Mouse (Mus musculus) adrenal gland, postnatal 36 days (tissue): ENCODE data around the gene Ncaph2. TPM values are rescaled to one million over a fixed set of nuclear protein-coding genes. Genes with fewer than 3 reads are reported as not detected.

Experiments
- DNase-seq, 2 experiments: peaks; one replicate each; pipeline ENCODE4 v3.0.0; 2021; ENCODE audit warnings: mixed read lengths in 1 of 2
- microRNA-seq: library from miRNA; unstranded; fragments of <30 nt; microRNA quantifications from one replicate; pipeline ENCODE4 v1.2.0, GENCODE M21; 2021
- total RNA-seq, 2 experiments: library from RNA; stranded (reverse); gene quantifications; 2 replicates each; pipeline ENCODE4 v1.2.3; 2021

Gene Ncaph2
- total RNA-seq, 2 experiments from 2014 or later, result 83.1 to 87.5 TPM

DNA sequence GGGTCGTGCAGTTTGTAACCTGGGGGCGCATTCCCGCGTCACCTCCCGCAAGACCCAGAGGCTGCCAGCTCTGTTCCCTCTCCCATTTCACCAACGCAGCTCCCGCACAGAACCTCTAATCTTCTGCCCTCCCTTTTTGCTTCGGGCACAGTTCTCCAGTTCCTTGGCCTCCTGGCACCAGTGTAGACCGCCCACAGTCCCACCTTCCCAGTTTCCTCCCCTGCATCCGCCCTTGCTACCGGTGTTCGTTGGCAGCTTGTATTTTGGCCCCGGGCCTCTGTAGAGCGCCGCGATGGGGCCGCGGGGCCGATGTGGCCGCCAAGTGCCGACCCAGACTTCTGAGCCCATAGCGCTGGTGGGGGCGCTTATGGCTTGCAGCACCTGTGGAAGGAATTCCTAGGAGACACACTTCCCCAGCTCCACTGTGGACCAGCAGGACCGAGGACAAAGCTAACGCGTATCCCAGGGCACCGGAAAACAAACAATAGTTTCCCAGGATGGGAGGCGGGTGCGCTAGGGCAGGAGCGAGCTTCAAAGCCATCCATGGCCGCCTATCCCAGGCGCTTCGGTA, 23.4 kb downstream of the Ncaph2 start, which contains the start of gene Odf3b:
TSS of gene Odf3b (minus strand) at position 452 of the 571 bp plus-strand sequence.
- peak; percentile 34 to 38 for DNase-seq

DNA sequence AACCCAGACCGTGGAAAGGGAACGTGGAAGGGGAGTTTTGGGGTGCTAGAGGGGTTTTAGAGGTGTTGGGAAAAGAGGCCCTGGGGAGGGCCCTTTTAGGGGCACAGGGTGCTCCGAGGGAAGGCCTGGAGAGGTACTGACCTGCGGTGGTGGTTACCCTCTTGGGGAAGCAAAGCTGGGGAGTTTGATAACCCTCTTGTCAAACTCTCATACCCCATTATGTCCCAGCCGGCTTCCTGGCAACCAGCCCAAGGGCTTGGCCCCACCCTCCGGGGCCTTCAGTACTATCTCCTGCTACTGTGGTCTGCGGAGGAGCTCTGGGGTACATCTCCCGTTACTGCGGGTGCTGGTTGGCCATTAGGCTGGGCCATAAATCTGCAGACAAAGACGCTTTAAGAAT, 23.9 kb downstream of the Ncaph2 start:
- peak in 1 of 2 experiments; percentile 35 for DNase-seq

DNA sequence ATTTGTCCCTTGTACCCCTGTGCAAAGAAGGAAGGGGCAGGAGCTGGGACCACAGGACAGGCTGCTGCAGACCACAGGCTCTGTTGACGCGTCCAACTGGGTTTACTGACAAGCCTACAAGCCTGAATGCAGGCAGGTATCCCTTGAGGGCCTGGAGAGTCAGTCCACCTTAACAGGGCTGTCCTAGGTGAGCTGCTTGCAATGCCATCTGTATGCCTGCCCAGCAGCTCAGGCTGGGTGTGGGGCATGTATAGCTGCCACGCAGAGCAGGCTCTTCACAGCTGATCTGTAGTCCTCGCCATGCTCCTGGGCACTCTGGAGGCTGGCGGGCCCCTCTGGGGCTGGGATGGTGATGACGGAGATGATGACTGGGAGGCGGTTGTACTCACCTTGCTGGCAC, 29.1 kb downstream of the Ncaph2 start, which contains the start of gene Klhdc7b:
TSS of gene Klhdc7b (plus strand) at position 301 of the 400 bp plus-strand sequence.
- DNase-seq, result no peak

DNA sequence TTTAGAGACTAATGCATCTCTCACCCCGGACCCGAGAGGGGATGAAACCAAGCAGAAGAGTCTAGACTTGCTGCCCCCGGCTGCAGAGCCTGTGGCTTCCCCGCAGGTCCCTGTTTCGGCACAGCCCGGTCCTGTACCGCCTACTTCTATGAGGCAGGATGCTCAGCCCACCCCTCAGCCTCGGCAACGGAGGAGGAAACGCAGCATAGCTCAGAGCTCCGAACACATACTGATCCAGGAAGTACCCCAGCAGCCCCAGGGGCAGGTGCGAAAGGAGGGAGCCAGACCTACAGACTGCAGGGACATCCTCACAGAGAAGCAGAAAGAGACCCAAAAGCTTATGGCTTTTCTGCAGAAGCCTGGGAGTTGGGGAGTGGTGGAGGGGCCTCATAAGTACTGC, 31.6 kb downstream of the Ncaph2 start:
- no peak for DNase-seq

DNA sequence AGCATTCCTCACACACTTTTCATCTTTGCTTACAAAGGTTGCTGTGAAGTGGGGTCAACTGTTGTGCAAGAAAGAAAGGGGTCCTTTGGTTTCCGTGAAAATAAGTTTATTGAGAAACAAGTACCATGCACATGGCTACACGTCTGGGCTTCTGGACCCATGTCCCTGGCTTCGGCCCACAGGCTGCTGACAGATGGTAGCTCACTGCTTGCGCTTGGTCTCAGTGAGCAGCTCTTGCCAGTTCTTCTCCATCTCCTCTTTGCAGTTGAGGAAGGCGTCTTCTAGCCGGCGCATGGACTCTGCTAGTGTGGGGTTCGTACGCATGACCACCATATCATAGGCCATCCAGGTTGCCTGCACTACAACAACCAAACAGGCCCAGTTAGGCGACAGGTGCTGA, 34.6 kb downstream of the Ncaph2 start:
- no peak for DNase-seq

DNA sequence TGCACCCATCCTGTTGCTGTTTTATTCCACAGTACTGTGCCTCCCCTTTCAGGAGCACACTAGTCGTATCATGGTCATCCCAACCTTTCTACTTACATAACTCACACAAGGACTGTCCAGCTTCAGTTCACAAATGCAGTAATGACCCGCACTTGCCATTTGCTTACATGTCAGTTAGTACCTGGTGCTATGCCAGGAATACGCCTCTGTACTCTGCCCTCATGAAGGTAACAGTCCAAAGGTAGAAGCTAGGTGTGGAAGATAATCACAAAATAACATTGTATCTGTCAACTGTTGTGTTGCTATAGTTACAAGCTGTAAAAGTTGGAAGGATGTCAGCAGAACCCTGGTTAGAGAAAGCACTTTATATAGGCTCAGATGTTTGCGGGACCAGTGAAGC, 41.4 kb downstream of the Ncaph2 start:
- no peak for DNase-seq

DNA sequence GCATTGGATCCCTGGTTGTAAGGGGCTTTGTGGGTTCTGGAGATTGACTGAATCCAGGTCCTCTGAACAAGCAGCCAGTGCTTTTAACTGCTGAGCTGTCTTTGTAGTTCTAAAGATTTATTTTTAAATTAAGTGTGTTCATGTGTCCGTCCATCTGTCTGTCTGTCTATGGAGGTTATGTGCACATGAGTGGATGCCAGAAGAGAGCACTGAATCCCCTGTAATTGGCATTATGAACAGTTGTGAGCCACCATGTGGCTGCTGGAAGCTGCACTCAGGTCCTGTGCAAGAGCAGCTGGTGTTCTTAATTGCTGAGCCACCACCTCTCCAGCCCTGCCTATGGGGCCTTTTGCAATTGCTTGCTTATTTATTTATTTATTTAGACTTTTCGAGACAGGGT, 42.6 kb downstream of the Ncaph2 start:
- no peak for DNase-seq

DNA sequence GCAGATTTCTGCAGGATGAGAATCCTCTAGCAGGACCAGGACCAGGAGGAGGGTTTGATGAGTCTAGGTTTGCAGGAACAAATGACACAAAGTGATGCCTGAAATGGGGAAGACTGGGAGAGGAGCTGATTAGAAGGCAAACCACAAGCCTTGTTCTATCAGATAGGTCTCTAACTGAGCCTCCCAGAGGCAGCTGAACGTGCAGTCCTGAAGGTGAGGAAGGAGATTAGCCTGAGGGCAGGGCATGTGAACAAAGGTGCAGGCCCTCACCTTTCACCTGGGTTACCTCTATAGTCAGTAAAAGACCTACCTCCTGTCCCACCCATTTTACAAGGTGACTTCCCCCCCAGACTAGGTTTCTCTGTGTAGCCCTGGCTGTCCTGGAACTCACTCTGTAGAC, 44.2 kb downstream of the Ncaph2 start:
- DNase-seq, result no peak

DNA sequence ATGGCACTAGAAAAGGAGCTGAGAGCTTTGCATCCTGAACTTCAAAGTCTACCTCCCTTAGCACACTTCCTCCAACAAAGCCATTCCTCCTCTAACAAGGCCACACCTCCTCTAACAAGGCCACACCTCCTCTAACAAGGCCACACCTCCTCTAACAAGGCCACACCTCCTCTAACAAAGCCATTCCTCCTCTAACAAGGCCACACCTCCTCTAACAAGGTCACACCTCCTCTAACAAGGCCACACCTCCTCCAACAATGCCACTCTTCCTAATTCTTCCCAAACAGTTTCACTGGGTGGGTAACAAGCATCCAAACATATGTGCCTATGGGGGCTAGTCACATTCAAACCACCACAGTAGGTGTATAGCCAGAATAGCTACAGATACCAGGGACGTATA, 47.0 kb downstream of the Ncaph2 start:
- DNase-seq, result no peak

DNA sequence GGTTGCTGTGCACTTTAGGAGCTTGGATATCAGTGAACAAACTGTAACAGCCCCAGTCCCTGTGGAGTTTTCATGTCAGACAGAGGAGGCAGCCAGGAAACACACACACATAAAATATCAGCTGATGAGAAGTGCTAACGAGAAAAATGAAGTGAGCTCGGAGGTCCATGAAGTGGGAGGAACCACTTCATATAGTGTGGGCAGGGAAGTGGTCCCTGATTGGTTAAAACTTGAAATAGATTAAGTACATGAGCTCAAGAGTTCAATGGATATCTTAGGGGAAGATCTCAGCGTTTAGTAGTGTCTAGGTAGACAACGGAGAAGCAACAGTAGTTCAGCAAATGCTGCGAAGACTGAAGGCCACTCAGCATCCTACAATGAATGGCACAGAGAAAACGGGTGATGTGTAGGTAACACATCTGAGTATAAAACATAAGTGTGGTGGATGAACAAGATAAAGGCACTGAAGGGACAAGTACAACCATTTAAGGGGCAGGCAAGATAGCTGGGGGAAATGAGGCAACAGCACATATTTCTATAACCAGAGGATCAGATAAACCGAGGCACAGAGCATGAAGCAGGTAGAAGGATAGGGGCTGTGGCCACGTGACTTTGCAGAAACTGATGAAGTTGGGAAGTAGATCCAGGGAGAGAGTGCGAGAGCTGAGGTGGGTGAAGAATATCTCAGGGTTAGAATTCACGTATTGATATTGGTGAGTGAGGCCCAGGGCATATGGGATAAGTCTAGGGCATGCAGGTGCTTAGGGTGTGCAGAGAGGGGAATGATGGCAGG, 49.5 kb downstream of the Ncaph2 start:
- DNase-seq, result no peak

DNA sequence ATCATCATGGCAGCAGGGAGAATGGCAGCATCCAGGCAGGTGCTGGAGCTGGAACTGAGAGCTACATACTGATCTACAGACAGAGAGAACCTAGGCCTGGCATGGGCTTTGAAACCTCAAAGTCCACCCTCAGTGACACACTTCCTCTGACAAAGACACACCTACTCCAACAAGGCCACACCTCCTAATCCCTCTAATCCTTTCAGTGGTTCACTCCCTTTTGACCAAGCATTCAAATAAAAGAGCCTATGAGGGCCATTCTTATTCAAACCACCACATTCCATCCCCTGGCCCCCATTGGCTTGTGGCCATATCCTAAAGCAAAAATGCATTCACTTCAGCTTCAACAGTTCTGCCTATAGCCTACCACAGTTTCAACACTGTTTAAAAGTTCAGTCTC, 51.2 kb downstream of the Ncaph2 start:
- DNase-seq, result no peak

DNA sequence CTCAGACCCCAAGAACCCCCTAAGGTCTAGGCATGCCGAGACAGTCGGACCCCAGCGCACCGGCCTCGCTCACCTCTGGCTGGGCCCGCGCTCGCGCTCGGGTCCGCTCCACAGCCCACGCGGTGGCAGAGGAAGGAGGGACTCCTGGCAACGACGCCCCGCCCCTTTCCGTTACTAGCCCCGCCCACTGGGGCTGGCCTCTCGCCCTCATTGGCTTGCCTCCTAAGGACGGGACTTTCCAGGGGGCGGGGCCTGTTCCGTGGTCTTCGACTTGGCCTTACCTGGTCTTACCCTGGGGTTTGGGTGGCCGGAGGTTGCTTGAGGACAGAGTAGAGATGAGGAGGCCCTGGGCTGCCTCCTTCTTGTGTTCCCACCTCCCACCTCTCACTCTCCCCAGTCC, 54.6 kb downstream of the Ncaph2 start, which contains the start of gene Syce3:
TSS of gene Syce3 (minus strand) at position 386 of the 400 bp plus-strand sequence.
- DNase-seq, result no peak

DNA sequence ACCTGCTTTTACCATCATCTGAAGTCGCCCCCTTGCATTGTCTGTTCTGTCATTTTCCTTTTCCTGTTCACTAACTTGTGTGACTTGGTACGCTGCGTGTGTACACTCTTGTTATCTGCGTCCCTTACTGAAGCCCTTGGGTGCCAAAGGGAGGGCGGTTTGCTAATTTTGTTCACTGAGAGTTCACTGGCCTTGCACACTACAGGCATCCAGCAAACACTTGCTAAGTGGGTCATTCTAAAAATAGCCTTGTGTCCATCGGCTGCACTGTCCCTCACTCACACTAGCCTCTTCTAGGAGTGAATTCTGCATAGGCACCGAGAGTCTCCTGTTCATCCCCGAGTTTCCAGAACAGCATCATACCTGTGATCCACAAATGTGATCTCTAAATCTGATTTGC, 59.8 kb downstream of the Ncaph2 start:
- DNase-seq, result no peak

DNA sequence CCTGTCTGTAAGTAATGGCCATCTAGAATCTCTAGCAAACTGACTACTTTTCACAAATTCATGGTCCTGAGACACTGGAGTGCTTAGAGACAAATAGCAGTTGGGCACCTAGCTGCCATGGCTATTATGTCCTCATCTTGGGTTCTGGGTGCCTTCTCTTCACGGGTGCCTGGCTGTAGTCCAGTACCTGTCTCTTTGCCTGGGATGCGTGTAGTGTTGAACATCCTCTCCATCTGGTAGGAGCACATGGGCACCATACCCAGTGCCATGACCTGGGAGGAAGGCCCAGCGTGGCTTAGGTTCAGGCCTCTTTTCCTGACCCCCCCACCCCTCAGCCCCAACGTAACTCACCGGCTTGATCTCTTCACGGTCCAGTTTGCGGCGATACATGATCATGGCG, 66.4 kb downstream of the Ncaph2 start:
- no peak for DNase-seq

Small RNA genes within 50 kb of the gene (microRNA-seq; reads per million reads assigned to microRNA genes)
- gene Mir6959, result not detected

Other genes with a start within 250 kb of the Ncaph2 start
- 10 to 100 TPM; 13.4 to 16.4 TPM for gene Tubgcp6, start 232.6 kb upstream of the Ncaph2 start, total RNA-seq
- gene Hdac10, start 227.0 kb upstream of the Ncaph2 start, total RNA-seq, result 10 to 100 TPM in 1 of 2 experiments, 1 to 10 TPM in 1; 9.9 to 14.3 TPM
- gene Mapk12, start 215.0 kb upstream of the Ncaph2 start, total RNA-seq, result 10 to 100 TPM in 1 of 2 experiments, 1 to 10 TPM in 1; 8.8 to 10.6 TPM
- 1 to 10 TPM; 2.5 to 3.7 TPM for gene Mapk11, start 206.1 kb upstream of the Ncaph2 start, total RNA-seq
- gene Plxnb2, start 174.9 kb upstream of the Ncaph2 start, total RNA-seq, result 100 to 1,000 TPM; 110 to 130 TPM
- gene Dennd6b, start 159.2 kb upstream of the Ncaph2 start, total RNA-seq, result 1 to 10 TPM; 4.9 to 5.2 TPM
- 10 to 100 TPM; 39.6 to 49.0 TPM for gene Ppp6r2, start 144.2 kb upstream of the Ncaph2 start, total RNA-seq
- gene Sbf1, start 40.4 kb upstream of the Ncaph2 start, total RNA-seq, result 10 to 100 TPM; 76.7 to 88.9 TPM
- not detected for gene Adm2, start 33.0 kb upstream of the Ncaph2 start, total RNA-seq
- not detected for gene Miox, start 21.3 kb upstream of the Ncaph2 start, total RNA-seq
- 10 to 100 TPM; 36.8 to 38.2 TPM for gene Lmf2, start 60 bp upstream of the Ncaph2 start, total RNA-seq
- 10 to 100 TPM; 29.7 to 32.4 TPM for gene Sco2, start 18.1 kb downstream of the Ncaph2 start, total RNA-seq
- gene Tymp, start 21.3 kb downstream of the Ncaph2 start, total RNA-seq, result under 1 TPM; 0.33 to 0.56 TPM
- not detected for gene Odf3b, start 23.6 kb downstream of the Ncaph2 start, total RNA-seq
- not detected for gene Klhdc7b, start 29.2 kb downstream of the Ncaph2 start, total RNA-seq
- not detected for gene Syce3, start 54.8 kb downstream of the Ncaph2 start, total RNA-seq
- gene Cpt1b, start 70.1 kb downstream of the Ncaph2 start, total RNA-seq, result 100 to 1,000 TPM in 1 of 2 experiments, 10 to 100 TPM in 1; 84.6 to 143 TPM
- 1 to 10 TPM; 1.3 to 1.4 TPM for gene C730034F03Rik, start 73.9 kb downstream of the Ncaph2 start, total RNA-seq
- gene Gm44502, start 74.0 kb downstream of the Ncaph2 start, total RNA-seq, result 1 to 10 TPM in 1 of 2 experiments, not detected in 1; 1.4 TPM
- 10 to 100 TPM; 57.8 to 63.2 TPM for gene Chkb, start 74.2 kb downstream of the Ncaph2 start, total RNA-seq
- gene Mapk8ip2, start 98.2 kb downstream of the Ncaph2 start, total RNA-seq, result 1 to 10 TPM; 6.6 to 8.5 TPM
- 10 to 100 TPM; 20.7 to 22.4 TPM for gene Arsa, start 121.7 kb downstream of the Ncaph2 start, total RNA-seq
- gene Shank3, start 143.9 kb downstream of the Ncaph2 start, total RNA-seq, result 10 to 100 TPM; 30.7 to 51.0 TPM
- gene Acr, start 212.6 kb downstream of the Ncaph2 start, total RNA-seq, result not detected
- 10 to 100 TPM in 1 of 2 experiments, 1 to 10 TPM in 1; 8.4 to 10.9 TPM for gene Rabl2, start 236.2 kb downstream of the Ncaph2 start, total RNA-seq